Mouse (Mus musculus): ENCODE data around the gene Pank4. TPM values are rescaled to one million over a fixed set of nuclear protein-coding genes. Genes with fewer than 3 reads are reported as not detected.

The Pank4 gene
- polyA plus RNA-seq, 1 experiment from 2014 or later: 46.3 TPM

DNA sequence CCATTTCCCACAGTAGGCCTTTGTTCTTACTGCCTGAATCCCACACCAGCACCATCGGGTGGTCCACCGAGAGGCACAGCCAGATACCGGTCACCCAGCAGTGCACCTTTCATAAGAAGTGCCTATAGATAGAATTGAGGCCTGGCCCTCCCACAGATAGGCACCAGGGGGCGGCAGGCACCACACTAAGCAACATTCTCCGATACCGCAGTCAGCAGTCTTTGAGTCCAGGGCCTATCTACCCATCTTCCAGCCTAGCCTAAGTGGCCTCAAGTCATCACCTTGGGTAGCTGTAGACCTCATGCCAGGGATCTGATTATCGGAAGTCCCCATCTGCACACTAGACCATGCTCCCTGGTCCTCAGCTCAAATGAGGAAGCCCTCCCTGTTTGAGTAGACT, 17.6 kb downstream of the Pank4 start:
- peaks cover 17% of the 10 kb centered on the region; the same call in 1 of the 2 replicates for H3K27me3 ChIP-seq (replicated peaks)
- no peak overlapping the region for H3K27ac ChIP-seq
- no peak overlapping the region for H3K9ac ChIP-seq
- H3K4me3 ChIP-seq: no peak overlapping the region
- peak; percentile 51 for ATAC-seq (ENCODE audit: low FRiP score, low read depth)
- H3K4me2 ChIP-seq (replicated peaks): no peak overlapping the region
- peaks cover 50% of the 10 kb centered on the region for H3K36me3 ChIP-seq
- no peaks in the 10 kb centered on the region for H3K9me3 ChIP-seq
- 65% methylated on average over 7 of the region's 7 CpGs for WGBS
- H3K4me1 ChIP-seq: peaks cover 13% of the 10 kb centered on the region

DNA sequence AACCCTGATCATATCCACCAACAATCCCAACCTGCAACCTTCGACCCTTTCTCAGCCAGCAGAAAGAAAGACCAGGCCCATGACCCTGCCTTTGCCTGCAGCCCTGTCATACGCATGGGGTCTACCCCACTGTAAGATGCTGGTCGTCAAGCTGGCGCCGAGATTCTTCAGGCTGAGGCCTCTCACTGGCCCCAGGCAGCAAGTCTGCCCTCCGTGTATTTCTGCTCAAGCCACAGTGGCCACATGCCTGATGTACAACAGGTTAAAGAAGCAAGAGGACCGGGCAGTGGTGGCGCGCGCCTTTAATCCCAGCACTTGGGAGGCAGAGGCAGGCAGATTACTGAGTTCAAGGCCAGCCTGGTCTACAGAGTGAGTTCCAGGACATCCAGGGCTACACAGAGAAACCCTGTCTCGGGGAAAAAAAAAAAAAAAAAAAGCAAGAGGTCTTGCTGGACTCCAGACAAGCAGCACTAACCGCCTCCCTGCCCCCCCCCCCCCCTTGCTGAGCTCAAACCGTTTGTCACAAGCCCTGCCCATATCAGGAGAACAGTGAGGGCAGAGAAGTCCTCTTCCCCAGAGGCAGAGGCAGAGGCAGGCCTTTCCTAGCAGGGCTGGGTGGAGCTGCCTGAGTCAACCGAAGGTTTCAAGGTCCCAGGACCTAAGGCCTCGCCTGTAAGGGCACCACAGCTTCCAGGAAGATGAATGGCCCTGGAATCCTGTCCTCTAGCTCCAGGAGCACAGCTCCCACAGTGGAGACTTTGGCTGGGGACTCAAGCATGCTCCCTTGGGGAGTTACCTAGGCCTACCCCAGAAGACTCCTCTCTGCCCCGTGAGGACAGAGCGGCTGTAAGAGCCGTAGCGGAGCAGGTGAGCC, 18.6 kb downstream of the Pank4 start:
- H3K27ac ChIP-seq: no peak overlapping the region
- 73% methylated on average over 19 of the region's 19 CpGs for WGBS
- no peak overlapping the region for H3K9ac ChIP-seq

DNA sequence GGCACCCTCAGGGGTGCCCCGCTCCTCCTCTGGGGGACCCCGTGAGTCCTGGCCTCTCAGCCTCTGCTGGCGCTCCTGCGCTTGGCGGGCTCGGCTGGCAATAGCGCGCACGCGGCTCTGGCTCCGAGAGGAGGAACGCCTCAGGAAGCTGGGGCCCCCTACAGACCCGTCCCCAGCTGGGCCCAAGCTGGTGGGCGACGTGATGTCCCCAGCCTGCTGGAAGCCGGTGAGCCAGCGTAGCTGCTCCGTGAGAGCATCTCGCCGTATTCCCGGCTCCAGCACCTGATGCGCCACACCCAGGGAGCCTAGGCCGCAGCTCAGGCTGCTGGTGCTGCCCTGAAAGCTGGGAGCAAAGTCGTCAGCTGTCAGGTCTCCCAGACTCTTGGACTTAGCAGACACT, 19.8 kb downstream of the Pank4 start:
- WGBS: 22% methylated on average over 24 of the region's 24 CpGs

More for the DNA sequence above, 18.6 kb downstream of the Pank4 start:
- H3K27me3 ChIP-seq (replicated peaks): peaks cover 20% of the 10 kb centered on the region; the same call in 1 of the 2 replicates
- peaks cover 16% of the 10 kb centered on the region for H3K4me1 ChIP-seq
- H3K36me3 ChIP-seq: peaks cover 40% of the 10 kb centered on the region
- no peak overlapping the region for H3K4me2 ChIP-seq (replicated peaks)
- ATAC-seq (ENCODE audit: low FRiP score, low read depth): no peak
- no peak overlapping the region for H3K4me3 ChIP-seq
- H3K9me3 ChIP-seq: no peaks in the 10 kb centered on the region

DNA sequence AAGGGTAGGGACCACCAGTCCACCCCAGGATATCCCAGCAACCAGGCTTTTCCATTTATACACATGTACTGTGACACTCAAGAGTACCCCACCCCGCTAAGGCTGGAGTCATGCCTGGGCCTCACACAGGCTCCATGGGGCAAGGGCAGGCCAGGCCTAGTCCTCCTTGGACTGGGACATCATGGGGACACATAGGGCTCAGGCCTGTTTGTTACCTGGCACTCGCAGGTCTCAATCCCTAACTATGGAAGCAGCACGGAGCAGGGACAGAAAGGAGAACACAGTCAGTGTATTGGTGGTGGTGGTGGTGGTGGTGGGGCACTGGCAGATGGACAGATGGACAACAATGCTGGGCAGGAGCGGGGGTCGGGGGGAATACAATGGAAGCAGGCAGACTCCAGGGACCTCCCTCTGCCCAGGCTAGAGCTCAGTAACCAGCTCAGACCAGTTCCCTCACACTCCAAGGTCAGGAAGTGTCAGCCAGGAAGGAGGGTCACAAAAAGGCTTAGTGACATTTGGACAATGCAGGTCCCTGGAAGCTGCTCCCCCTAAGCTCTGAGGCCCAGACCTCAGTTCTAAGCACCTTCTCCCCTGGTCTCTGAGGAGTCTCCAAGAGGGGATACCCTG, 21.3 kb downstream of the Pank4 start:
- Histone ChIP-seq H3K9ac (no peak overlapping the region), H3K36me3 (peaks cover 13% of the 10 kb centered on the region), H3K9me3 (no peaks in the 10 kb centered on the region), H3K27ac (no peak overlapping the region), H3K4me1 (peaks cover 16% of the 10 kb centered on the region), H3K4me3 (no peak overlapping the region), H3K27me3 (replicated peaks) (peaks cover 20% of the 10 kb centered on the region; the same call in 1 of the 2 replicates), H3K4me2 (replicated peaks) (0 out of 2 replicates have a peak overlapping the region, but pooled peaks have one; percentile 37)
- 74% methylated on average over 5 of the region's 5 CpGs for WGBS
- ATAC-seq (ENCODE audit: low FRiP score, low read depth): no peak

More for the DNA sequence above, 19.8 kb downstream of the Pank4 start:
- Histone ChIP-seq H3K4me1 (peaks cover 16% of the 10 kb centered on the region), H3K27me3 (replicated peaks) (peaks cover 20% of the 10 kb centered on the region; the same call in 1 of the 2 replicates), H3K4me2 (replicated peaks) (peak overlapping the region; percentile 27), H3K36me3 (peaks cover 27% of the 10 kb centered on the region), H3K9me3 (no peaks in the 10 kb centered on the region), H3K9ac (peak overlapping the region; percentile 26; the same call in 1 of the 2 replicates), H3K4me3 (no peak overlapping the region), H3K27ac (no peak overlapping the region)
- peak; percentile 10; the same call in 1 of the 2 replicates for ATAC-seq (ENCODE audit: low FRiP score, low read depth)

DNA sequence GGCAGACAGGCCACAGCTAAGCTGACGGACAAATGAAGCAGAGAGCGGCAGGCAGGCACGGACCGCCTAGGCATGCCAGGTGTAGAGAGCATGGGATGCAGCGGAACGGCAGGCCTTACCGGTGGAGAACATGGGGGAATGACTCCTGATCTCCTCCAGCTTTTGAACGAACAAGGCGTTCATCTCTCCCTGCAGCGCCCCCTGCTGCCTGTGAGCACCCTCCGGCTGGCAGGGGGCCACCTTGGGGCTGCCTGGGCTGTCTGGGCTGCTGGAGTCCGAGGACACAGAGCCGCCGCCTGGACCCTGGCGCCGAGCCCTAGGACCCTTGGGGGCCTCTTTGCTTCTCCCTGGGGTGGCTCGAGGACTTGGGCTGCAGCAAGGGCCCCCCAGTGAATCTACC, 22.2 kb downstream of the Pank4 start:
- Histone ChIP-seq H3K27ac (no peak overlapping the region), H3K4me3 (no peak overlapping the region), H3K36me3 (peaks cover 4% of the 10 kb centered on the region), H3K9me3 (no peaks in the 10 kb centered on the region), H3K4me1 (peaks cover 16% of the 10 kb centered on the region), H3K9ac (no peak overlapping the region), H3K4me2 (replicated peaks) (peak overlapping the region; percentile 37), H3K27me3 (replicated peaks) (peaks cover 20% of the 10 kb centered on the region; the same call in 1 of the 2 replicates)
- no peak for ATAC-seq (ENCODE audit: low FRiP score, low read depth)
- 18% methylated on average over 17 of the region's 17 CpGs for WGBS

DNA sequence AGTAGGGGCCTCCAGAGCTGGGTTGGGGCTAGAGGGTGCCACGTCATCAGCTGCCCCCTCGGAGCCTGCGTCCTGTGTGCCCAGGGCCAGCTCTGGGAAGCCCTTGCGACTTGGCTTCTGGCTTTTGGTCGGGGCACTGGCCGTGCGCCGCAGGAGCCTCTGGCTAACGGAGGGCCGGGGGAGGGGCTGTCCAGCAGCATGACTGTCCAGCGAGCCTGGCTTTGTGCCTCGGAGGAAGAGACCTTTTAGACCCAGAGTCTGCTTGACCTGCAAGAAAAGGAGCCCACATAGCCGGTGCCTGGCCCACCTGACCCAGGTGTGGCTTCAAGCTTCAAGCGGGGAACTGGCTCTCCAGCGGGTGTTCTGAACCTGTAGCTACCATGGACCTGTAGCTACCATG, 22.8 kb downstream of the Pank4 start:
- no peak overlapping the region for H3K4me3 ChIP-seq
- H3K4me2 ChIP-seq (replicated peaks): no peak overlapping the region
- 73% methylated on average over 15 of the region's 15 CpGs for WGBS
- H3K36me3 ChIP-seq: no peaks in the 10 kb centered on the region
- no peak overlapping the region for H3K27ac ChIP-seq
- ATAC-seq (ENCODE audit: low FRiP score, low read depth): no peak
- peaks cover 16% of the 10 kb centered on the region for H3K4me1 ChIP-seq
- H3K27me3 ChIP-seq (replicated peaks): peaks cover 20% of the 10 kb centered on the region; the same call in 1 of the 2 replicates
- H3K9me3 ChIP-seq: no peaks in the 10 kb centered on the region
- H3K9ac ChIP-seq: no peak overlapping the region

DNA sequence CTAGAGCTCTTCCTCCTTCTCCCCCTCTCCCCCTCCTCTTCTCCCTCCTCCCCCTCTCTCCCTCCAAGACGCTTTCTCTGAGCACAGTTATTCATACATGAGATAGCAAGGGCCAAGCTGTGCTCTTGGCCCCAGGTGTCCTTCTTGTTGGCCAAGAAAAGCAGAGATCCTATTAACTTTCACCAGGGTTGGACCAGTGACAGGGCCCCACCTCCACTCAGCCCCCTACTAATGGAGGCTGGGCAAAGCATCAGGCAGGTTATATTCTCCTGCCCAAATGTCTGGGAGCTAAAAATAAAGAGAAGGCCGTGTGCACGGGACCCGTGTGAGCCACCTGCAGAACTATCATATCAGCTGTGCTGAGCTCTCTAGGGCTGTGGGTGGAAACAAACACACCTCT, 31.0 kb downstream of the Pank4 start:
- H3K9ac ChIP-seq: no peak overlapping the region
- no peaks in the 10 kb centered on the region; the same call in none of the 2 replicates for H3K27me3 ChIP-seq (replicated peaks)
- H3K4me3 ChIP-seq: no peak overlapping the region
- 79% methylated on average over 4 of the region's 4 CpGs for WGBS
- H3K4me1 ChIP-seq: peaks cover 20% of the 10 kb centered on the region; the same call in 1 of the 2 replicates
- H3K9me3 ChIP-seq: no peaks in the 10 kb centered on the region
- no peak overlapping the region for H3K27ac ChIP-seq
- H3K36me3 ChIP-seq: no peaks in the 10 kb centered on the region
- H3K4me2 ChIP-seq (replicated peaks): no peak overlapping the region
- ATAC-seq (ENCODE audit: low FRiP score, low read depth): no peak

DNA sequence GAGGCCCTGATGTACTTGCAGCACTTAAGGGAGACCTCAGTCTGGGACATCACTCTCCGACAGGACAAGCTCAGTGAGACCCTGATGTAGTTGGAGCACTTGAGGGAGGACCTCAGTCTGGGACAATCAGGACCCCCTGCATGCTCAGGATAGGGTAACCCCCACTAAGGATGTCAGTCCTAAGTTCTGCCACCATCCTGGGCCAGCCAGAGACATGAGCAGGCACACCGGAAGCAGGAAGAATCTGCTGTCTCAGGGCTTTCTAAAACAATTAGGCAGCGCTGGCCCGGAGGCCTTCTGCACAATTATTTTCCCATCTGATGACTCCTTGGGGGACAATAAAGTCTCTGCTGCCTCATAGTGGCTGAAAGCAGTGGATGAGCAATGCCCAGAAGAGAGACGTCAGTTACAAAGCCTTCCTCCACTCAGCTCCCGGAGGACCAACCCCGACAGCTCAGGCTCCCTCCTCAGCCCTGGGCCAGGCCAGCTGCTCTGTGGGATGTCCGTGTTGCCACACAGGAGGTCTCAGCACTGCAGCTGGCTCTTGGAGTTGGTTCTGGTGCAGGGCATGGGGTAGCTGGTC, 32.7 kb downstream of the Pank4 start:
- no peak overlapping the region for H3K9ac ChIP-seq
- 24% methylated on average over 8 of the region's 8 CpGs for WGBS
- peak; percentile 75 for ATAC-seq (ENCODE audit: low FRiP score, low read depth)

DNA sequence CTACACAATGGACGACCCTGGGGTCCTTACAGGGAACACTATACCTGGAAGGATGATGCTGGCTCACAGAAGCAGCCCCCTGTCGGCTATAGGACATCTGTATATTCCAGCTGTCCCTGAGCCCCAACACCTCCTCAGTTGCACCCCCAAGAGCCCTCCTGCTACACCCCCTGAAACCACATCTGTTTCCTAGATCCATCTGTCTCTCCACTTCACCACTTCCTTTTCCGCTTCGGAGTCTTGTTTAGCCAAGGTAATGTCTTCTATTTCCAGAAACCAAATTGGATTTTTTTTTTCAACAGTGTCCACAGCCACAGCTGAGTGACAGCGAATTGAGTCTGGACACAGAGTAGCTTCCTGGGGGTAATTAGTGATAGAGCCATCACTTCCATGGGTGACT, 35.5 kb downstream of the Pank4 start:
- Histone ChIP-seq H3K4me1 (peaks cover 18% of the 10 kb centered on the region; the same call in 1 of the 2 replicates), H3K27ac (no peak overlapping the region), H3K9me3 (no peaks in the 10 kb centered on the region), H3K27me3 (replicated peaks) (no peaks in the 10 kb centered on the region), H3K4me2 (replicated peaks) (no peak overlapping the region), H3K36me3 (no peaks in the 10 kb centered on the region), H3K4me3 (no peak overlapping the region), H3K9ac (no peak overlapping the region)
- WGBS: 87% methylated on average over 5 of the region's 5 CpGs
- no peak for ATAC-seq (ENCODE audit: low FRiP score, low read depth)

More for the DNA sequence above, 32.7 kb downstream of the Pank4 start:
- Histone ChIP-seq H3K4me3 (no peak overlapping the region), H3K9me3 (no peaks in the 10 kb centered on the region), H3K36me3 (no peaks in the 10 kb centered on the region), H3K4me1 (peaks cover 20% of the 10 kb centered on the region; the same call in 1 of the 2 replicates), H3K27me3 (replicated peaks) (no peaks in the 10 kb centered on the region; the same call in none of the 2 replicates), H3K27ac (no peak overlapping the region), H3K4me2 (replicated peaks) (0 out of 2 replicates have a peak overlapping the region, but pooled peaks have one; percentile 21)

DNA sequence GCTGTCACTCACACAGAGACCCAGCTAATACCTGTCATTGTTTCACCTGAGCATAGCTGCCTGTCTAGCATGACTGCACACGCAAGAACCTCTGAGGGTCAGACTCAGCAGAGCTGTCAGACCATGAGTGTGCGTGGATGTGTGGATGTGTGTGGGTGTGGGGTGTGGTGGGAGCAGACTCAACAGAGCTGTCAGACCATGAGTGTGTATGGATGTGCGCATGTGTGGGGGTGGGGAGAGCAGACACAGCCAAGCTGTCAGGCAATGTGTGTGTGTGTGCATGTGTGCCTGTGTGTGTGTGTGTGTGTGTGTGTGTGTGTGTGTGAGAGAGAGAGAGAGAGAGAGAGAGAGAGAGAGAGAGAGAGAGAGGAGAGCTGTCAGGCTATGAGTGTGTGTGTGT, 41.4 kb downstream of the Pank4 start:
- no peak for ATAC-seq (ENCODE audit: low FRiP score, low read depth)
- 89% methylated on average over 3 of the region's 3 CpGs for WGBS
- no peak overlapping the region for H3K4me2 ChIP-seq (replicated peaks)
- H3K4me3 ChIP-seq: no peak overlapping the region
- H3K27ac ChIP-seq: no peak overlapping the region
- no peak overlapping the region for H3K9ac ChIP-seq
- peaks cover 4% of the 10 kb centered on the region; the same call in 1 of the 2 replicates for H3K27me3 ChIP-seq (replicated peaks)
- H3K4me1 ChIP-seq: no peaks in the 10 kb centered on the region
- no peaks in the 10 kb centered on the region for H3K9me3 ChIP-seq
- no peaks in the 10 kb centered on the region for H3K36me3 ChIP-seq

DNA sequence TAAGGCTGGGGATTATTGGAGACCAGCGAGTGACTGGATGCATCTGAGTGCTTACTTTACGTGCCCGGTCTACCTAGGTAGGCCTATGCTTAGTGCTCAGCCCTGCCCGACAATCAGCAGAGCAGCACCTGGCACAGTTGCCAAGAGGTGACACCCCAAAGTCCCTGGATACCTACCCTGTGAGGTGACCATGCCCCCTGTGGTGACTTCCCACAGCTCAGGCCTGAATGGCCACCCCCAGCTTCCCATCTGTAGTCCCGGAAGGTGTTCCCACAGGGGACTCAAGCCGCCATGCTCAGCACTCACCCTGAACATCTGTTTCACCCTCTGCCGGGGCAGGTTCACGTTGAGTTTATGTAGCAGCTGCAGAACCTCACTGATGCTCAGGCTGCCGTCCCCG, 42.4 kb downstream of the Pank4 start:
- H3K27me3 ChIP-seq (replicated peaks): peaks cover 4% of the 10 kb centered on the region; the same call in 1 of the 2 replicates
- no peaks in the 10 kb centered on the region for H3K4me1 ChIP-seq
- ATAC-seq (ENCODE audit: low FRiP score, low read depth): no peak
- H3K27ac ChIP-seq: no peak overlapping the region
- 66% methylated on average over 10 of the region's 10 CpGs for WGBS
- H3K36me3 ChIP-seq: no peaks in the 10 kb centered on the region
- H3K9me3 ChIP-seq: no peaks in the 10 kb centered on the region
- no peak overlapping the region for H3K4me2 ChIP-seq (replicated peaks)
- no peak overlapping the region for H3K4me3 ChIP-seq
- H3K9ac ChIP-seq: no peak overlapping the region

DNA sequence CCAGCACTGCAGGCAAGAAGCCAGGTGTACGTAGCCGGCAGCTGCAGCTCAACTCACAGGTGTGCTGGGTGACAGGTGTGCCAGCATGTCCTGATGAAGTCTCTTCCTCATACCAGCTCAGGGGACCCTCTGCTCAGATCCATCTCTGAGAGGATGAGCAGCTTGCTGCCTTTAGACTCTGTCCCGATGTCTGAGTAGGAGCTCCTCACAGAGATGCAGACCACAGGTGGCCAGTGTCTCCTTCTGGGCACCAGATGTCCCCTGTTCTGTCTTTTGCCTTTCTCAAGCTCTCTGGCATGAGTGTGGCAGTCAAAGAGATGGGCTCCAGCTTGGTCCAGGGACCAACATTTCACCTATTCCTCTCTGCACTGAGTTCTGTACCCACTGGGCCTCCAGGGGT, 43.7 kb downstream of the Pank4 start:
- H3K36me3 ChIP-seq: no peaks in the 10 kb centered on the region
- peaks cover 4% of the 10 kb centered on the region; the same call in 1 of the 2 replicates for H3K27me3 ChIP-seq (replicated peaks)
- no peak for ATAC-seq (ENCODE audit: low FRiP score, low read depth)

More for the DNA sequence above, 43.7 kb downstream of the Pank4 start:
- Histone ChIP-seq H3K9ac (no peak overlapping the region), H3K4me3 (no peak overlapping the region), H3K4me2 (replicated peaks) (no peak overlapping the region), H3K9me3 (no peaks in the 10 kb centered on the region), H3K4me1 (no peaks in the 10 kb centered on the region), H3K27ac (no peak overlapping the region)
- WGBS: 84% methylated on average over 3 of the region's 3 CpGs
